Mouse (Mus musculus): ENCODE measurements around the gene Sox13. TPM values are rescaled to one million over a fixed set of nuclear protein-coding genes. Genes with fewer than 3 reads are reported as not detected.
A peak's percentile ranks its signal among the peaks of the same experiment; 100 is the strongest.

Gene Sox13
- polyA plus RNA-seq, 1 experiment from 2014 or later, result 12.5 TPM

GRCm38 (mm10) chr1:133364022-133364630 lies 60.1 kb downstream of the Sox13 start:
- H3K27ac ChIP-seq (ENCODE audit: low read depth, low read length), result no peak overlapping the region
- DNase-seq (ENCODE audit: low spot score) (no peak), ATAC-seq (ENCODE audit: low FRiP score) (no peak; the same call in none of the 2 replicates)
- no peaks in the 10 kb centered on the region for H3K9me3 ChIP-seq (ENCODE audit: control insufficient read depth, low read length)
- WGBS, result 2% methylated on average over 27 of the region's 27 CpGs
- peak overlapping the region; percentile 62 for H3K9ac ChIP-seq (ENCODE audit: low read depth, low read length)
- peaks cover 10% of the 10 kb centered on the region; the same call in 1 of the 2 replicates for H3K4me1 ChIP-seq (replicated peaks; ENCODE audit: control insufficient read depth, insufficient read depth, low read length)
- peak overlapping the region; percentile 68 for H3K4me3 ChIP-seq (ENCODE audit: low read depth, low read length)
- peaks cover 19% of the 10 kb centered on the region for H3K27me3 ChIP-seq (ENCODE audit: control insufficient read depth, insufficient read depth, low read length)
- no peaks in the 10 kb centered on the region for H3K36me3 ChIP-seq (ENCODE audit: control insufficient read depth, insufficient read depth, low read length)
- peak overlapping the region; percentile 98 for H3K4me2 ChIP-seq (replicated peaks; ENCODE audit: low read depth, low read length)

- under 1% methylated on average over 52 of the region's 52 CpGs for WGBS
- peaks cover 19% of the 10 kb centered on the region for H3K27me3 ChIP-seq (ENCODE audit: control insufficient read depth, insufficient read depth, low read length)
Measured at GRCm38 (mm10) chr1:133363276-133364021, 60.7 kb downstream of the Sox13 start, which contains the start of gene Etnk2. Gene Etnk2 (plus strand): TSS chr1:133363572.

GRCm38 (mm10) chr1:133362103-133362502 lies 62.1 kb downstream of the Sox13 start:
- H3K27ac ChIP-seq (ENCODE audit: low read depth, low read length), result no peak overlapping the region
- H3K36me3 ChIP-seq (ENCODE audit: control insufficient read depth, insufficient read depth, low read length), result no peaks in the 10 kb centered on the region
- no peak overlapping the region for H3K9ac ChIP-seq (ENCODE audit: low read depth, low read length)
- H3K4me3 ChIP-seq (ENCODE audit: low read depth, low read length), result no peak overlapping the region
- H3K4me1 ChIP-seq (replicated peaks; ENCODE audit: control insufficient read depth, insufficient read depth, low read length), result 0 out of 2 replicates have a peak, but pooled peaks cover 5% of the 10 kb centered on the region
- ATAC-seq (ENCODE audit: low FRiP score) (no peak), DNase-seq (ENCODE audit: low spot score) (no peak)
- no peak overlapping the region for H3K4me2 ChIP-seq (replicated peaks; ENCODE audit: low read depth, low read length)
- H3K9me3 ChIP-seq (ENCODE audit: control insufficient read depth, low read length), result no peaks in the 10 kb centered on the region
- H3K27me3 ChIP-seq (ENCODE audit: control insufficient read depth, insufficient read depth, low read length), result peaks cover 19% of the 10 kb centered on the region
- WGBS, result 93% methylated on average over 5 of the region's 5 CpGs

More at GRCm38 (mm10) chr1:133363276-133364021, 60.7 kb downstream of the Sox13 start, which contains the start of gene Etnk2:
- H3K36me3 ChIP-seq (ENCODE audit: control insufficient read depth, insufficient read depth, low read length), result no peaks in the 10 kb centered on the region
- H3K4me1 ChIP-seq (replicated peaks; ENCODE audit: control insufficient read depth, insufficient read depth, low read length), result peaks cover 10% of the 10 kb centered on the region; the same call in 1 of the 2 replicates
- no peaks in the 10 kb centered on the region for H3K9me3 ChIP-seq (ENCODE audit: control insufficient read depth, low read length)
- H3K9ac ChIP-seq (ENCODE audit: low read depth, low read length), result peak within 1 kb of the TSS; percentile 62
- H3K4me2 ChIP-seq (replicated peaks; ENCODE audit: low read depth, low read length), result peak within 1 kb of the TSS; percentile 98
- ATAC-seq (ENCODE audit: low FRiP score), result peak; percentile 82
- DNase-seq (ENCODE audit: low spot score), result peak; percentile 87
- peak within 1 kb of the TSS; percentile 68 for H3K4me3 ChIP-seq (ENCODE audit: low read depth, low read length)
- no peak within 1 kb of the TSS for H3K27ac ChIP-seq (ENCODE audit: low read depth, low read length)

GRCm38 (mm10) chr1:133361006-133361405 lies 63.2 kb downstream of the Sox13 start:
- ATAC-seq (ENCODE audit: low FRiP score), result no peak
- Histone ChIP-seq H3K36me3 (ENCODE audit: control insufficient read depth, insufficient read depth, low read length) (no peaks in the 10 kb centered on the region), H3K4me2 (replicated peaks; ENCODE audit: low read depth, low read length) (no peak overlapping the region), H3K9me3 (ENCODE audit: control insufficient read depth, low read length) (no peaks in the 10 kb centered on the region), H3K27ac (ENCODE audit: low read depth, low read length) (no peak overlapping the region), H3K4me1 (replicated peaks; ENCODE audit: control insufficient read depth, insufficient read depth, low read length) (0 out of 2 replicates have a peak, but pooled peaks cover 5% of the 10 kb centered on the region), H3K27me3 (ENCODE audit: control insufficient read depth, insufficient read depth, low read length) (peaks cover 17% of the 10 kb centered on the region), H3K4me3 (ENCODE audit: low read depth, low read length) (no peak overlapping the region), H3K9ac (ENCODE audit: low read depth, low read length) (no peak overlapping the region)
- no peak for DNase-seq (ENCODE audit: low spot score)
- WGBS, result 92% methylated on average over 6 of the region's 6 CpGs

GRCm38 (mm10) chr1:133356330-133356729 lies 67.8 kb downstream of the Sox13 start:
- 73% methylated on average over 8 of the region's 8 CpGs for WGBS
- Histone ChIP-seq H3K9me3 (ENCODE audit: control insufficient read depth, low read length) (no peaks in the 10 kb centered on the region), H3K27me3 (ENCODE audit: control insufficient read depth, insufficient read depth, low read length) (no peaks in the 10 kb centered on the region), H3K4me3 (ENCODE audit: low read depth, low read length) (no peak overlapping the region), H3K27ac (ENCODE audit: low read depth, low read length) (no peak overlapping the region), H3K4me2 (replicated peaks; ENCODE audit: low read depth, low read length) (no peak overlapping the region), H3K9ac (ENCODE audit: low read depth, low read length) (no peak overlapping the region), H3K4me1 (replicated peaks; ENCODE audit: control insufficient read depth, insufficient read depth, low read length) (no peaks in the 10 kb centered on the region), H3K36me3 (ENCODE audit: control insufficient read depth, insufficient read depth, low read length) (no peaks in the 10 kb centered on the region)
- no peak for ATAC-seq (ENCODE audit: low FRiP score)
- DNase-seq (ENCODE audit: low spot score), result no peak

GRCm38 (mm10) chr1:133355912-133356311 lies 68.3 kb downstream of the Sox13 start:
- ATAC-seq (ENCODE audit: low FRiP score) (no peak), DNase-seq (ENCODE audit: low spot score) (no peak)
- H3K4me1 ChIP-seq (replicated peaks; ENCODE audit: control insufficient read depth, insufficient read depth, low read length), result no peaks in the 10 kb centered on the region
- H3K27ac ChIP-seq (ENCODE audit: low read depth, low read length), result no peak overlapping the region
- no peak overlapping the region for H3K4me2 ChIP-seq (replicated peaks; ENCODE audit: low read depth, low read length)
- H3K27me3 ChIP-seq (ENCODE audit: control insufficient read depth, insufficient read depth, low read length), result no peaks in the 10 kb centered on the region
- no peaks in the 10 kb centered on the region for H3K9me3 ChIP-seq (ENCODE audit: control insufficient read depth, low read length)
- H3K9ac ChIP-seq (ENCODE audit: low read depth, low read length), result no peak overlapping the region
- H3K4me3 ChIP-seq (ENCODE audit: low read depth, low read length), result no peak overlapping the region
- whole genome bisulfite sequencing, result 59% methylated on average over 15 of the region's 15 CpGs
- H3K36me3 ChIP-seq (ENCODE audit: control insufficient read depth, insufficient read depth, low read length), result no peaks in the 10 kb centered on the region

GRCm38 (mm10) chr1:133355469-133355868 lies 68.7 kb downstream of the Sox13 start:
- DNase-seq (ENCODE audit: low spot score), result no peak
- H3K27ac ChIP-seq (ENCODE audit: low read depth, low read length), result no peak overlapping the region
- no peak overlapping the region for H3K4me3 ChIP-seq (ENCODE audit: low read depth, low read length)
- H3K4me2 ChIP-seq (replicated peaks; ENCODE audit: low read depth, low read length), result no peak overlapping the region
- no peak for ATAC-seq (ENCODE audit: low FRiP score)
- WGBS, result 36% methylated on average over 5 of the region's 5 CpGs
- H3K9me3 ChIP-seq (ENCODE audit: control insufficient read depth, low read length), result no peaks in the 10 kb centered on the region
- no peaks in the 10 kb centered on the region for H3K36me3 ChIP-seq (ENCODE audit: control insufficient read depth, insufficient read depth, low read length)
- no peak overlapping the region for H3K9ac ChIP-seq (ENCODE audit: low read depth, low read length)
- no peaks in the 10 kb centered on the region for H3K27me3 ChIP-seq (ENCODE audit: control insufficient read depth, insufficient read depth, low read length)
- no peaks in the 10 kb centered on the region for H3K4me1 ChIP-seq (replicated peaks; ENCODE audit: control insufficient read depth, insufficient read depth, low read length)

- Histone ChIP-seq H3K27ac (ENCODE audit: low read depth, low read length) (no peak overlapping the region), H3K9ac (ENCODE audit: low read depth, low read length) (no peak overlapping the region), H3K9me3 (ENCODE audit: control insufficient read depth, low read length) (no peaks in the 10 kb centered on the region), H3K4me2 (replicated peaks; ENCODE audit: low read depth, low read length) (no peak overlapping the region), H3K4me1 (replicated peaks; ENCODE audit: control insufficient read depth, insufficient read depth, low read length) (no peaks in the 10 kb centered on the region), H3K36me3 (ENCODE audit: control insufficient read depth, insufficient read depth, low read length) (no peaks in the 10 kb centered on the region), H3K27me3 (ENCODE audit: control insufficient read depth, insufficient read depth, low read length) (no peaks in the 10 kb centered on the region), H3K4me3 (ENCODE audit: low read depth, low read length) (no peak overlapping the region)
- ATAC-seq (ENCODE audit: low FRiP score) (no peak), DNase-seq (ENCODE audit: low spot score) (peak; percentile 82)
- WGBS, result 58% methylated on average over 12 of the region's 12 CpGs
Measured at GRCm38 (mm10) chr1:133353371-133353809, 70.8 kb downstream of the Sox13 start.

All from hindbrain, embryonic 11.5 days (tissue).